Mouse (Mus musculus): ENCODE measurements at regions not wholly inside any gene's neighbourhood (a gene's known extent, or its start where the extent isn't known, plus 50 kb on each side); places are given as distances from the start of the nearest gene placed in this dataset.

- Histone ChIP-seq H3K27ac (no peak overlapping the region), H3K36me3 (no peaks in the 10 kb centered on the region), H3K27me3 (replicated peaks) (no peaks in the 10 kb centered on the region), H3K4me1 (peaks cover 4% of the 10 kb centered on the region; the same call in 1 of the 2 replicates), H3K9ac (no peak overlapping the region), H3K4me2 (replicated peaks) (no peak overlapping the region), H3K4me3 (no peak overlapping the region), H3K9me3 (no peaks in the 10 kb centered on the region)
- ATAC-seq (ENCODE audit: low FRiP score, low read depth) = no peak
- 89% methylated on average over 2 of the region's 2 CpGs for WGBS
These were observed 457.8 kb downstream of the Wdr11 start for GRCm38 (mm10) chr7:130049461-130049860.

- Histone ChIP-seq H3K27ac (no peak overlapping the region), H3K9me3 (no peaks in the 10 kb centered on the region), H3K27me3 (replicated peaks) (no peaks in the 10 kb centered on the region), H3K4me2 (replicated peaks) (no peak overlapping the region), H3K4me3 (no peak overlapping the region), H3K36me3 (no peaks in the 10 kb centered on the region), H3K9ac (no peak overlapping the region), H3K4me1 (peaks cover 4% of the 10 kb centered on the region; the same call in 1 of the 2 replicates)
- WGBS = 13% methylated on average over 2 of the region's 2 CpGs
- no peak for ATAC-seq (ENCODE audit: low FRiP score, low read depth)
These were observed 458.5 kb downstream of the Wdr11 start for GRCm38 (mm10) chr7:130050120-130050519.

- ATAC-seq (ENCODE audit: low FRiP score, low read depth) = no peak
- no peak overlapping the region for H3K27ac ChIP-seq
These were observed 460.7 kb downstream of the Wdr11 start for GRCm38 (mm10) chr7:130052376-130052775.

GRCm38 (mm10) chr7:130057708-130058107 is 462.5 kb downstream of the Ate1 start:
- Histone ChIP-seq H3K27ac (no peak overlapping the region), H3K9ac (no peak overlapping the region), H3K4me3 (no peak overlapping the region), H3K4me1 (no peaks in the 10 kb centered on the region), H3K4me2 (replicated peaks) (no peak overlapping the region), H3K9me3 (no peaks in the 10 kb centered on the region), H3K36me3 (no peaks in the 10 kb centered on the region), H3K27me3 (replicated peaks) (no peaks in the 10 kb centered on the region)
- no peak for ATAC-seq (ENCODE audit: low FRiP score, low read depth)
- 92% methylated on average over 6 of the region's 6 CpGs for WGBS

More at GRCm38 (mm10) chr7:130052376-130052775, 460.7 kb downstream of the Wdr11 start:
- no peaks in the 10 kb centered on the region for H3K9me3 ChIP-seq
- H3K4me1 ChIP-seq = 0 out of 2 replicates have a peak, but pooled peaks cover 4% of the 10 kb centered on the region
- H3K9ac ChIP-seq = no peak overlapping the region
- no peaks in the 10 kb centered on the region for H3K27me3 ChIP-seq (replicated peaks)
- no peak overlapping the region for H3K4me3 ChIP-seq
- 92% methylated on average over 5 of the region's 5 CpGs for WGBS
- H3K4me2 ChIP-seq (replicated peaks) = no peak overlapping the region
- H3K36me3 ChIP-seq = no peaks in the 10 kb centered on the region

GRCm38 (mm10) chr7:130058267-130058666 is 461.9 kb downstream of the Ate1 start:
- Histone ChIP-seq H3K9ac (no peak overlapping the region), H3K36me3 (no peaks in the 10 kb centered on the region), H3K27ac (no peak overlapping the region), H3K4me2 (replicated peaks) (no peak overlapping the region), H3K9me3 (no peaks in the 10 kb centered on the region), H3K4me3 (no peak overlapping the region), H3K4me1 (no peaks in the 10 kb centered on the region), H3K27me3 (replicated peaks) (no peaks in the 10 kb centered on the region)
- no peak for ATAC-seq (ENCODE audit: low FRiP score, low read depth)
- WGBS = 59% methylated on average over 12 of the region's 12 CpGs

- Histone ChIP-seq H3K36me3 (no peaks in the 10 kb centered on the region), H3K4me3 (no peak overlapping the region), H3K9me3 (no peaks in the 10 kb centered on the region), H3K4me2 (replicated peaks) (no peak overlapping the region), H3K9ac (no peak overlapping the region), H3K27me3 (replicated peaks) (no peaks in the 10 kb centered on the region), H3K27ac (no peak overlapping the region), H3K4me1 (no peaks in the 10 kb centered on the region)
- ATAC-seq (ENCODE audit: low FRiP score, low read depth) = no peak
- WGBS = 75% methylated on average over 15 of the region's 15 CpGs
These were observed 460.2 kb downstream of the Ate1 start for GRCm38 (mm10) chr7:130059684-130060607.

- H3K27me3 ChIP-seq (replicated peaks) = no peaks in the 10 kb centered on the region
- H3K27ac ChIP-seq = no peak overlapping the region
- 50% methylated on average over 7 of the region's 7 CpGs for WGBS
- no peaks in the 10 kb centered on the region for H3K9me3 ChIP-seq
- no peaks in the 10 kb centered on the region for H3K4me1 ChIP-seq
- no peak overlapping the region for H3K9ac ChIP-seq
- no peak overlapping the region for H3K4me2 ChIP-seq (replicated peaks)
- H3K4me3 ChIP-seq = no peak overlapping the region
- ATAC-seq (ENCODE audit: low FRiP score, low read depth) = no peak
- no peaks in the 10 kb centered on the region for H3K36me3 ChIP-seq
These were observed 455.7 kb downstream of the Ate1 start for GRCm38 (mm10) chr7:130064500-130064899.

GRCm38 (mm10) chr7:130068316-130068715 is 451.9 kb downstream of the Ate1 start:
- WGBS = 66% methylated on average over 3 of the region's 3 CpGs
- Histone ChIP-seq H3K9me3 (no peaks in the 10 kb centered on the region), H3K4me1 (0 out of 2 replicates have a peak, but pooled peaks cover under 1% of the 10 kb centered on the region), H3K9ac (no peak overlapping the region), H3K27ac (no peak overlapping the region), H3K4me2 (replicated peaks) (no peak overlapping the region), H3K36me3 (no peaks in the 10 kb centered on the region), H3K4me3 (no peak overlapping the region), H3K27me3 (replicated peaks) (no peaks in the 10 kb centered on the region)
- ATAC-seq (ENCODE audit: low FRiP score, low read depth) = no peak

- ATAC-seq (ENCODE audit: low FRiP score, low read depth) = no peak
- no peak overlapping the region for H3K27ac ChIP-seq
- 73% methylated on average over 11 of the region's 11 CpGs for WGBS
These were observed 446.8 kb downstream of the Ate1 start for GRCm38 (mm10) chr7:130073388-130073787.

GRCm38 (mm10) chr7:130073890-130074819 is 446.0 kb downstream of the Ate1 start:
- peak overlapping the region; percentile 15; the same call in 1 of the 2 replicates for H3K4me3 ChIP-seq
- 27% methylated on average over 27 of the region's 27 CpGs for WGBS
- H3K4me1 ChIP-seq = peaks cover 12% of the 10 kb centered on the region
- no peak for ATAC-seq (ENCODE audit: low FRiP score, low read depth)
- H3K36me3 ChIP-seq = no peaks in the 10 kb centered on the region
- H3K9ac ChIP-seq = no peak overlapping the region
- H3K27ac ChIP-seq = no peak overlapping the region
- peak overlapping the region; percentile 56 for H3K4me2 ChIP-seq (replicated peaks)
- H3K27me3 ChIP-seq (replicated peaks) = no peaks in the 10 kb centered on the region
- H3K9me3 ChIP-seq = no peaks in the 10 kb centered on the region

More at GRCm38 (mm10) chr7:130073388-130073787, 446.8 kb downstream of the Ate1 start:
- H3K4me1 ChIP-seq = peaks cover 12% of the 10 kb centered on the region
- no peak overlapping the region for H3K4me3 ChIP-seq
- H3K36me3 ChIP-seq = no peaks in the 10 kb centered on the region
- H3K9ac ChIP-seq = no peak overlapping the region
- peak overlapping the region; percentile 56 for H3K4me2 ChIP-seq (replicated peaks)
- H3K9me3 ChIP-seq = no peaks in the 10 kb centered on the region
- no peaks in the 10 kb centered on the region for H3K27me3 ChIP-seq (replicated peaks)

GRCm38 (mm10) chr7:130082662-130083061 is 437.5 kb downstream of the Ate1 start:
- no peak overlapping the region for H3K9ac ChIP-seq
- H3K4me2 ChIP-seq (replicated peaks) = no peak overlapping the region
- H3K4me3 ChIP-seq = no peak overlapping the region
- 77% methylated on average over 4 of the region's 4 CpGs for WGBS
- no peak overlapping the region for H3K27ac ChIP-seq
- H3K9me3 ChIP-seq = no peaks in the 10 kb centered on the region
- ATAC-seq (ENCODE audit: low FRiP score, low read depth) = no peak
- H3K36me3 ChIP-seq = no peaks in the 10 kb centered on the region
- no peaks in the 10 kb centered on the region for H3K27me3 ChIP-seq (replicated peaks)
- no peaks in the 10 kb centered on the region for H3K4me1 ChIP-seq

- Histone ChIP-seq H3K36me3 (no peaks in the 10 kb centered on the region), H3K4me3 (no peak overlapping the region), H3K4me1 (no peaks in the 10 kb centered on the region), H3K27me3 (replicated peaks) (no peaks in the 10 kb centered on the region), H3K9me3 (no peaks in the 10 kb centered on the region), H3K9ac (no peak overlapping the region), H3K27ac (no peak overlapping the region), H3K4me2 (replicated peaks) (no peak overlapping the region)
- ATAC-seq (ENCODE audit: low FRiP score, low read depth) = no peak
These were observed 434.5 kb downstream of the Ate1 start for GRCm38 (mm10) chr7:130085706-130086105.

Measured in neural tube, embryonic 12.5 days (tissue).